Mouse (Mus musculus) frontal cortex, postnatal 14 days (tissue): ENCODE measurements around the gene Calhm3.

Source experiments
- DNase-seq, 2 experiments: peaks; one replicate each; pipeline ENCODE4 v3.0.0; 2022; ENCODE audit warnings: low spot score in 2 of 2

Gene Calhm3

DNA sequence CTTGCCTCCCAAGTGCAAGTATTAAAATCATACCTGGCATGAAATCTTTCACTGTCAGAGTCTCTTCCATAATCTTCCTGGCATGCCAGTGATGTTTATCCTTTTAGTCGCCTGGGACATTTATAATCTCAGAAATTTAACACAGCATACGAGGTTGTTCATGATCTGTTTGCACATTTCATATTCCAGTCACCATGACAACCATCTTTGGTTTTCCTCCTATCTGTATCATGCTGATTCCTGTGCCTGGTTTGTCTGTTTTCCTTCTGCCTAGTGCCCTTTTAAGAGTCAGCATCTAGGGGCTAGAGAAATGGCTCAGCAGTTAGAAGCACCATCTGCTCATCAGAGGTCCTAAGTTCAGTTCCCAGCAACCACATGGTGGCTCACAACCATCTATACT is 38.9 kb downstream of the Calhm3 start:
- no peak for DNase-seq

- DNase-seq, result no peak
These were observed 52.8 kb downstream of the Calhm3 start for GRCm38 (mm10) chr19:47104641-47105271.
